Mouse (Mus musculus) splenic B cell, adult 2 months (primary cell): ENCODE measurements around the gene C9orf72.
"Not testable (repeated sequence)": the region's sequence is repeated elsewhere in the genome, so short reads cannot be mapped to it uniquely, and the experiment has no call there.

Source experiments
- DNase-seq: peaks from one replicate; pipeline ENCODE4 v3.0.0-alpha.2; 2011; ENCODE audit warnings: low read depth, low spot score
- H3K27me3 ChIP-seq: 2 replicates; pipeline ENCODE4 v1.6.1; 2012; ENCODE audit warnings: mild to moderate bottlenecking, low read length, moderate library complexity, mixed read lengths; ENCODE audit not compliant: control insufficient read depth, poor library complexity, insufficient read depth, severe bottlenecking
- H3K36me3 ChIP-seq: 2 replicates; pipeline ENCODE4 v1.6.1; 2012; ENCODE audit warnings: mild to moderate bottlenecking, low read length, moderate library complexity, mixed read lengths; ENCODE audit not compliant: control insufficient read depth, poor library complexity, insufficient read depth, severe bottlenecking

The C9orf72 gene

DNA sequence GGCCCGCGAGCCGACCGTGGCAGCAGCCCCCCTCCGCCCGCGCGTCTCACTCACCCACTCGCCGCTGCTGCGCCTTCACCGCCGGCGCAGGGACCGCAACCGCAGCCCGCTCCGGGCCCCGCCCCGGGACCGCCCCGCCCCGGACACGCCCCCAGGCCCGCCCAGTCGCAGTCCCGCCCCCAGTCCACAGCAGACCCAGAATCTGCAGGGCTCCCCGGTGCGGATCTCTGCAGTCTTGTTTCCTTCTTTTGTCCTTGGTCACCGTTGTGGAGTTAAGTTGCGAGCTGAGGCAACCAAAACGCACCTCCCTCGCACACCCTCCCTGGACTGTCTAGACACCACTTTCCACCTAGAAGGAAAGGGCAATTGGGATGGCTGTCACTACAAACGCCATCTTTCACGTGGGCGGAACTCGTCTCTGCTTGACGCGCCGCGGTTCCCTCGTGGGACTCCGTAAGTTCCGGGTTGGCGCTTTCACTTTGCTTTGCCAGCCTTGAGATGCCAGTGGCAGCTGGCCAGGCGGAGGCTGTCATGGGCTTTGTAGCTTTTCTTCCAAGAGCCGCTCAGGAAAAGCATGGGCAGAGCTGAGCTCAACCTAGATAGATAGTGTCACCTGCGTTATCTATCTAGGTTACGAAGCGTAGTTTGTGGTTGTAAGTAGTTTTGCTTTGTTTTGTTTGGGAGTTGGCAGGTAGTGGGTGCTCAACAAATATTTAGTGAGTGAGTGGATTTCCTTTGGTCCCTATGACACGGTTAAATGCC lies at the start of gene C9orf72:
Gene C9orf72, minus strand, starts transcription at position 442 of the 762 bp plus-strand sequence.
- Histone ChIP-seq H3K36me3 (no peaks in the 10 kb centered on the region), H3K27me3 (no peaks in the 10 kb centered on the region)
- DNase-seq = peak; percentile 98

DNA sequence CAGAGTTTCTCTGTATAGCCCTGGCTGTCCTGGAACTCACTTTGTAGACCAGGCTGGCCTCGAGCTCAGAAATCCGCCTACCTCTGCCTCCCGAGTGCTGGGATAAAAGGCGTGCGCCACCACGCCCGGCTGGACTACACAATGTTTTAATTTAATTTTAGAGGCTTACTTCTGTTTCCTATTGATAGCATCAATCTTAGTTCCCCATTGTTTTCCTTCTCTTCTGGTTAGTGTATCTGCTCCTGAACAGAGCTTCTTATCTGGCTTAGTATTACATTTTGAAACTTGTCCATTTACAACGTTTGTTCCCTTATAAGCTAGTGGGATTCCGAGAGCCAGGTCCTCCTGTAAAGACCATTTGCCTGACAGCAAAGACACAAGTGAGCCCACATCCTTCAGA lies 33.0 kb upstream of the C9orf72 start:
- no peaks in the 10 kb centered on the region for H3K36me3 ChIP-seq
- DNase-seq = no peak
- H3K27me3 ChIP-seq = no peaks in the 10 kb centered on the region

DNA sequence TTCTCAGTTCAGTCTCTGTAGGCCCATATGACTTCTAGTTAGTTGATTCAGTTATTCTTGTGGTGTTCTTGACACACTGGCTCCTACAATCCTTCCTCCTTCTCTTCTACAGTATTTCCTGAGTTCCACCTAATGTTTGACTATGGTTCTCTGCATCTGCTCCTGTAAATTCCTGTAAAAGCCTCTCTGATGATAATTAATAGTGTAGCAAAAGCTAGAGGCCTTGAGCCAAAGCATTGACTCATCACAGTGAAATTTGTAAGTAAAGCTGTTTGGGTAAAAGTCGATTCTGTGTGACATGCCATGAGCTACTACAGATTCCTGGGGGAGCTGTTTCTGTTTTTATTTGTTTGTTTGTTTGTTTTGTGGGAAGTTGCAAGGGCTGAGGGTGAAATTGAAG lies 18.0 kb upstream of the C9orf72 start:
- Histone ChIP-seq H3K36me3 (no peaks in the 10 kb centered on the region), H3K27me3 (no peaks in the 10 kb centered on the region)
- no peak for DNase-seq

DNA sequence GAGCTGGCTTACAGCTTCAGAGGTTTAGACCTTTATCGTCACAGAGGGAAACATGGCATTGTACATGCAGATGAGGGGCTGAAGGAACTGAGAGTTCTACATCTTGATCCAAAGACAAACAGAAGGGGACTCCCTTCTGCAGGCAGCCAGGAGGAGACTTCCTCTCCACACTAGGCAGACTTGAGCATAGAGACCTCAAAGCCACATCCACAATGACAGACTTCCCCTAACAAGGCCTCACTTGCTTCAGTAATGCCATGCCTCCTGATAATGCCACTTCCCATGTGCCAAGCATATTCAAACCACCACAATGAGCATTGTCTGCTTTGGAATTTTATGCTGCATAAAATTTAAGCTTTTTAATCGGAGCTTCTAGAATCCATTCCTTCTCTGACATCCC lies 15.8 kb upstream of the C9orf72 start:
- Histone ChIP-seq H3K36me3 (no peaks in the 10 kb centered on the region), H3K27me3 (no peaks in the 10 kb centered on the region)
- no peak for DNase-seq

DNA sequence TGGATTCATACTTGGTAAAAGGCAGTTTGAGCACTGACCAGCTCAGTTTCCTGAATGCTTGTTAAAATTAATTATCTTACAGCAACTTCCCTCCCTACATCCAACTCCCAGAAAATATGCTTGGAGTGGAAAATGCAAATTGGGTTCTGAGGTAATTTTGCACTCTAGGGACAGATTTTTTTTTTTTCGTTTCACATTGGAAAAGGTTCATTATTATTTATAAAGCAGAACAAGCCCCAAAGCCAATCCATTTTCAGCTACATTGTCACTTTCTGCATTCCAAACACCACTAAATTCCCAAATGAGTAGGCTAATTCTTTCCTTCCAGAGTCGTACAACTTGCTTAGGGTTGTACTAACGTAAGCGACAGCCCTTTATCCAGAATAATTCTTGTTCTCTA lies 12.7 kb upstream of the C9orf72 start:
- Histone ChIP-seq H3K36me3 (no peaks in the 10 kb centered on the region), H3K27me3 (no peaks in the 10 kb centered on the region)
- DNase-seq = no peak

DNA sequence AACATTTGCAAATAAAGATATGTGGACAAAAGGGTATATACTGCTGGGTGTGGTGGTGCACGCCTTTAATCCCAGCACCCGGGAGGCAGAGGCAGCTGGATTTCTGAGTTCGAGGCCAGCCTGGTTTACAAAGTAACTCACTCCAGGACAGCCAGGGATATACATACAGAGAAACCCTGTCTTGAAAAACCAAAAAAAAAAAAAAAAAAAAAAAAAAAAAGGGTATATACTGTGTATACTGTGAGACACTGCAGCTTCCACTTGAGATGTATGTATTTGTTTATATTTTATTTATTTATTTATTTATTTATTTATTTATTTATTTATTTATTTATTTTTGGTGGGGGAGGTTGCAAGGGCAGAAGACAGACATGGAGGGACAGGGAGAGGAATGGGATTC lies 12.3 kb upstream of the C9orf72 start:
- not testable (repeated sequence) for H3K27me3 ChIP-seq, DNase-seq, H3K36me3 ChIP-seq

DNA sequence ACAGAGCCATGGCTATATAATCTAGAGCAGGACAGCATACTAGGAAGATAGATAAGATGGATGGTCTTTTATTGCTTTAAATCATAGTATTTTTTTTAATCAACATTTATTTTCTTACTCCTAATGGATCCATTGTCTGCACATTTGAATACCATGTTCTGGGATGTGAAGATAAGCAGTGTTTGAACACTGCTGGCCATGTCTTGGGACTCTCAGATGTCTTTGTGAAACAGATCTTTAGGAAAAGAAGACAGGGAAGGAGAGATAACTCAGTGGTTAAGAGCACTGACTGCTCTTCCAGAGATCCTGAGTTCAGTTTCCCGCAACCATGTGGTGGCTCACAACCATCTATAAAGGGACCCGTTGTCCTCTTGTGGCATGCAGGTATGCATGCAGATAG lies 10.3 kb upstream of the C9orf72 start:
- Histone ChIP-seq H3K36me3 (no peaks in the 10 kb centered on the region), H3K27me3 (no peaks in the 10 kb centered on the region)
- no peak for DNase-seq

DNA sequence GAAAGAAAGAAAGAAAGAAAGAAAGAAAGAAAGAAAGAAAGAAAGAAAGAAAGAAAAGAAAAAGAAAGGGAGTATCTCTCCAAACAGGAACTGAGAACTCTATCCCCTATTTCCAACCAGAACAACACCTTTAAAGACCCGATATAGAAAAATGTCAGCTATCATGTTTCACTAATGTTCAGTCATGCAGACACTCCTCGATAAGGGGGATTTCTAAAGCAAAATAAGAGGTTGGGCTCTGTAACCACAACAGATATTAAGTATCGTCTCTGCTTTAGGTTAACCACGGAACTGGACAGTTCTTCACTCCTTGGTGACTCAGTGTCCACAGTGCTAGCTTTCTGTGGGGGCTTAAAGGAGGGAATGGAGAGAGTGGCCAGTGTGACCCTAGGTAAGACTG lies 2.3 kb upstream of the C9orf72 start:
- no peak for DNase-seq
- no peaks in the 10 kb centered on the region for H3K27me3 ChIP-seq
- H3K36me3 ChIP-seq = no peaks in the 10 kb centered on the region

DNA sequence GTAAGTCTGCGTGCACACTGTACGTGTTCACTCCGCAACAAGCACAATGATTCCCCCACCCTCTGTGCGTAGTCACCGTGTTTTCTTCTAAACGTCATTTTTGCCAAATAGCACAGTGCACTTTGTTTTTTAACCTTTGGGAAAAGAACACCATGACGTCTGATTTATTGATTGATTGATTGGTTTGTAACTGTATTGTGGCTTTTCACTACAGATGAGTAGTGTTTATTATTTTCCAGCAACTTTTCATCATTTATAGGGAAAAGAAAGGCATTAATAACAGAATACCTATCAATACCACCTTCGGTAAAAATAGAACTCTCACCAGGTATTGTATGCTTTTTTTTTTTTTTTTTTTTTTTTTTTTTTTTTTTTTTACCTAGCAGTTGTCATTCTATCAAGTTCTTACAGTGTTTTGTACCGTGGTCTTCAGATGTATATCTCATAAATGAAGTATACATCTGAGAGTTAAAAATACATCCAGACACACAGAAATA lies 569 bp upstream of the C9orf72 start:
- Histone ChIP-seq H3K27me3 (no peaks in the 10 kb centered on the region), H3K36me3 (no peaks in the 10 kb centered on the region)
- DNase-seq = no peak

DNA sequence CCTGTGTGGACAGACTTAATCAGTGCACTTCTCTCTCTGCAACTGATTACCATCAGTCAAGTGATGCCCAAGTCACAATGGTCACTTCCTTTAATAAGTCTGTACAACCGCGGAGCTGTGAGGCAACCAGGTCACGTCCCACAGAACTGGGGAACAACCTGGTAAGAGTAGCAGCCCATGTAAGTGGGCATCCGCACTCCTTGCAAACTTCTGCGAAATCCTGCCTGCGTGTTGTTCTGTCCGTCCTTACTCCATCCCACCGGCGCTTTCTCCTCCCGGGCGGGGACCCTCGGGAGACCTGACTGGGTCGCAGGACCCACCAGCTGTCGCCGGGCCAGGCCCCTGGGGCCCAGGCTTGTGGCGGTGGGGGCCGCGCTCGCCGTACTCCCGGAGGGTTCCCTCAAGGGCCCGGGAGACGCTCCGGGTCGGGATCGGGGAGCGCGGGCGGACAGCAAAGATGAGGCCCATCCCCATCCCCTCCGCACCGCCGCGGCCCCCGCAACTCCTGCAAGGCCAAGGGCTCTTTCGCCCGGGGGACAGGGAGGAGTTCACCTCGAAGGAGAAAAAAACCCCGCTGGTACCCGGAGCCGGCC lies 738 bp downstream of the C9orf72 start:
- peak; percentile 58 for DNase-seq
- Histone ChIP-seq H3K27me3 (no peaks in the 10 kb centered on the region), H3K36me3 (no peaks in the 10 kb centered on the region)

DNA sequence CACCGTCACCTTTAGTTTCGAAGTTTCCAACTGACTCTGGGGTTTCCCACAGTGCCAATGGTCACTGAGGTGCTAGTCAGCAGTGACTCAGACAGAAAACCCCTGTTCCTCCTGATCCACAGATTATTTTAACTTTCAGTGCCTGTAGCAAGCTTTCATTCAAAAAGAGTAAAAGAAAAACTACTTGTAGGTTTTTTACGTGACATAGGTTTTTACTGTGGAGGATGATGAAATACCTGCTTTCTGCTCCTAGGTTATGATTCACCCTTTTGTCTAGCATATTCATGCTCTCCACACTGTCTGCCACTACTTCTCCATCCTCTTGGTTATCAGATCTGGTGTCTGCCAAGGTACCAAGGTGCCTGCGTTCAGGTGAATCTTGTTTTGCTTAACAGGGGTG lies 1.9 kb downstream of the C9orf72 start:
- Histone ChIP-seq H3K36me3 (no peaks in the 10 kb centered on the region), H3K27me3 (no peaks in the 10 kb centered on the region)
- DNase-seq = peak; percentile 11

DNA sequence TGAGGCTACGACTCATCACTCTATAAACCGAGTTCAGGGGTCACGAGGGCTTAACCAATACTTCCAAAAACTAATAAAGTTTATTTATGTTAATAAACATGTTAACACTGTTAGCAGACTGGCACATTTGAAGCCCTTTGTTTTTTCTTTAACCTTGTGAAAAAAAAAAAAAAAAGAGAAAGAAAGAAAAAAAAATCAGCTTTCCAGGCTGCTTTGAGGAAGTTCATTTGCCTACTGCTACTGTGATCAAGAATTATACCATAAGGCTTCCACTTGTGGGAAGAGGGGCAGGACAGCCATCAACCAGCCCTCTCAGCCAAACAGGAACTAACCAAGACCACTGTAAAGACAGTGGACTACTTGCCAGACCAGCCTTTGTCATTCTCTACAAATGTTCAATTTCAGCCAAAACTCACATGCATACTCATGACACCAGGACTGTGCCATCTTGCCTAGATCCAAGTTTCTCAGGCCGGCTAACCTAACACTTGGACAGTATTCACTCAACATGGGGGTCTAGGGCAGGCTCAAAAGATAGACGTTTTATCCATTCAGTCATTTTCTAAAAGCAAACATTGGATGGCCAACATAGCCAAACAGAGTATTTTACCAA lies 2.5 kb downstream of the C9orf72 start:
- H3K27me3 ChIP-seq = no peaks in the 10 kb centered on the region
- 0 out of 2 replicates have a peak, but pooled peaks cover 2% of the 10 kb centered on the region for H3K36me3 ChIP-seq
- DNase-seq = peak; percentile 39

DNA sequence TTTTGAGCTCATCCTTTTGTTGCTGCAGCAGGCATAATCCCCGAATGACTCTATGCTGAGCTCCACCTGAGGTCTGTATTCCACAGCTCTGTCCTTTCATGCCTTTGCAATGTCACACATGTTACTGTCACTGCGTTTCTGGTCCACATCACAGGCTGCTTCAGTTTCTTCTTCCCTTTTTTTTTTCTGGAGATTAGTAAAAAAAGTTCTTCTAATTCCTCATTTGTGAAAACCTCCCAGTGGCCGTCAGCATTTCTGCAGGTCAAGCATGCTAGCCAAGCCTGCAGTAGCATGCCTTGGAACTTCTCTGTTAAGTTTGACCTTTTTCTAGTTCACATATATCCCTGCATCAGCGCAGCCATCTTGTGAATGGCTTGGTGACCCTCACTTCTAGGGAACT lies 4.1 kb downstream of the C9orf72 start:
- peak; percentile 16 for DNase-seq
- H3K27me3 ChIP-seq = no peaks in the 10 kb centered on the region

DNA sequence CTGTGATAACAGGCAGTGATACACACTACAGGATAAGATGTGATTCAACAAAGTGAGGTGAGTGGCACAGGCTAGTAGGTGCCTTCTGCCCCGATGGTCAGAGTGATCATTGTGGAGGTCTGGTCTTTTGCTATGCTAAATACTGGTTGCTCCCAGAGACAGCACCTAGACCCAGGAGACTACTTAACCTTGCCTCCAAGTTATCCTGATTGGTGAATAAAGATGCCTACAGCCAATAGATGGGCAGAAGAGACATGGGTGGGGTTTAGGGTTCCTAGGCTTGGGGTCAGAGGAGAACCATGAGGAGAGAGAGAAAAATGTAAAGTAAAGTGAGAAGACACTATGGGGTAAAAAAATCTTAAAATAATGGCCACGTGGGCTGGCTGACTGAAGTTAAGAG lies 4.8 kb downstream of the C9orf72 start:
- no peak for DNase-seq
- no peaks in the 10 kb centered on the region for H3K27me3 ChIP-seq
- H3K36me3 ChIP-seq = 0 out of 2 replicates have a peak, but pooled peaks cover 3% of the 10 kb centered on the region

More for the DNA sequence above, 4.1 kb downstream of the C9orf72 start:
- 0 out of 2 replicates have a peak, but pooled peaks cover 3% of the 10 kb centered on the region for H3K36me3 ChIP-seq

DNA sequence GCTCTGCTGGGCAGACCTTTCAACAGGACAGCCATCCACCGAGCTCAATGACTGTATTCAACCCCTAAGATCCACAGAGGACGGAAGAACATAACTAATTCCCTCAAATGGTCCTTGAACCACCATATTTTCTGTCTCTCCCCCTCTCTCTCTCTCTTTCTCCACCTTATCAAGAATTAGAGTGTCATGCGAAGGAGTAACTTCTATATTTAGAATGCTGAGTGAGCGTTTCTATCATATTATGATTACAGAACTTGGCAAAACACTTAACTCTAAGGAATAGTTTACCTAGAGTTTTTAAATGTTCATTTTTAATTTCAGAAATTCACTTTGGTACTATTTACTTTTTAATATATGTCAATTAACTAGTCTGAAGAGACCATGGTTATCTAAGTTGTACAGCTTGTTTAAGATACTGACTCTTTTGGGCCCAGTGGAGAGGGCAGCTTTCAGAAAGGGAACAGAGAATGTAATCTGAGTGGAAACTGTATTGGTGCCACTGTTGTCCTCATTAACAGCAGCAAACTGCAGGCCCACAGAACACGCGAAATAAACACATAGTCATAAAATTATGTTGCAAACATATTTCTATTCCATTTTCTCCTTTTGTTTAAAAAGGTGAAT lies 5.8 kb downstream of the C9orf72 start:
- H3K27me3 ChIP-seq = no peaks in the 10 kb centered on the region
- DNase-seq = no peak
- H3K36me3 ChIP-seq = 0 out of 2 replicates have a peak, but pooled peaks cover 3% of the 10 kb centered on the region
